Mouse (Mus musculus) liver, embryonic 15.5 days (tissue): ENCODE results near the gene Slc12a6. TPM values are rescaled to one million over a fixed set of nuclear protein-coding genes. Genes with fewer than 3 reads are reported as not detected.
"Not testable (repeated sequence)": the region's sequence is repeated elsewhere in the genome, so short reads cannot be mapped to it uniquely, and the experiment has no call there.

Source experiments
- ATAC-seq: fragments of 200-750 bp; cut with Nextera tagmentation; 2 replicates; pipeline ENCODE4 v1.8.0; 2017; ENCODE audit warnings: moderate number of reproducible peaks, mild to moderate bottlenecking, moderate library complexity; ENCODE audit not compliant: insufficient read depth
- H3K27ac ChIP-seq: fragments of 300-500 bp; sonication (generic); replicated peaks from 2 replicates; pipeline ENCODE4 v1.5.1; 2015; ENCODE audit warnings: mild to moderate bottlenecking, inconsistent platforms
- H3K27me3 ChIP-seq: fragments of 300-500 bp; sonication (generic); 2 replicates; pipeline ENCODE4 v1.6.1; 2015; ENCODE audit warnings: mild to moderate bottlenecking, inconsistent platforms
- H3K36me3 ChIP-seq: fragments of 300-500 bp; sonication (generic); replicated peaks from 2 replicates; pipeline ENCODE4 v1.6.1; 2015; ENCODE audit warnings: moderate library complexity, mild to moderate bottlenecking, inconsistent platforms
- H3K4me1 ChIP-seq: fragments of 300-500 bp; sonication (generic); replicated peaks from 2 replicates; pipeline ENCODE4 v1.6.1; 2015; ENCODE audit warnings: inconsistent platforms
- H3K4me2 ChIP-seq: fragments of 300-500 bp; sonication (generic); 2 replicates; pipeline ENCODE4 v1.6.1; 2015; ENCODE audit warnings: moderate library complexity, mild to moderate bottlenecking, inconsistent platforms
- H3K4me3 ChIP-seq: fragments of 300-500 bp; sonication (generic); replicated peaks from 2 replicates; pipeline ENCODE4 v1.5.1; 2015; ENCODE audit warnings: mild to moderate bottlenecking, inconsistent platforms
- H3K9ac ChIP-seq: fragments of 300-500 bp; sonication (generic); 2 replicates; pipeline ENCODE4 v1.6.1; 2015; ENCODE audit warnings: moderate library complexity, mild to moderate bottlenecking, inconsistent platforms
- H3K9me3 ChIP-seq: fragments of 300-500 bp; sonication (generic); replicated peaks from 2 replicates; pipeline ENCODE4 v1.6.1; 2016; ENCODE audit warnings: inconsistent platforms
- WGBS: fragments of 180-500 bp; shearing (Covaris S2); methylation state at CpG from one replicate; pipeline ENCODE4 v1.1.7; 2015; ENCODE audit warnings: mixed read lengths; ENCODE audit not compliant: insufficient replicate concordance; 5-methylcytosine and 5-hydroxymethylcytosine counted together
- polyA plus RNA-seq: library from polyadenylated mRNA; unstranded; fragments of >200 nt; fragmentation: Nextera tagmentation; extraction: Ambion mirVana; gene quantifications from 2 replicates; pipeline ENCODE4 v1.2.1, GENCODE M21; 2015

Gene Slc12a6
- polyA plus RNA-seq, 1 experiment from 2014 or later = 3.8 TPM

GRCm38 (mm10) chr2:112266242-112266592 lies 592 bp downstream of the Slc12a6 start, which contains the start of gene Gm21985:
Gene Gm21985 (plus strand): TSS chr2:112266314.
- no peaks in the 10 kb centered on the region for H3K27me3 ChIP-seq
- H3K27ac ChIP-seq = peak within 1 kb of the TSS; percentile 94
- H3K36me3 ChIP-seq = 0 out of 2 replicates have a peak, but pooled peaks cover 2% of the 10 kb centered on the region
- H3K4me3 ChIP-seq = peak within 1 kb of the TSS; percentile 86
- ATAC-seq = peak; percentile 51
- H3K9me3 ChIP-seq = no peaks in the 10 kb centered on the region
- H3K4me1 ChIP-seq = peaks cover 67% of the 10 kb centered on the region
- WGBS = under 1% methylated on average over 11 of the region's 11 CpGs
- H3K9ac ChIP-seq = peak within 1 kb of the TSS; percentile 94
- H3K4me2 ChIP-seq = peak within 1 kb of the TSS; percentile 83

DNA sequence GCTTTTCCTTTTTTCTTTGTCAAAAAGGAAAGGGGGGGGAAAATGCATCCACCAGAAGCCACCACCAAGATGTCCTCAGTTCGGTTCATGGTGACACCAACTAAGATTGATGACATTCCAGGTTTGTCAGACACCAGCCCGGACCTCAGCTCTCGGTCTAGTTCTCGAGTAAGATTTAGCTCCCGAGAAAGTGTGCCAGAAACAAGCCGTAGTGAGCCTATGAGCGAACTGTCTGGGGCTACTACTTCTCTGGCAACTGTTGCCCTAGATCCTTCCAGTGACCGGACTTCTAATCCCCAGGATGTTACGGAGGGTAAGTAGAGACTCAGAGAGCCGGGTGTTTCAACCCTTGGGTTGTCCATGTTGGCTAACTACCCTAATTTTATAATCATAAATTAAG lies 1.2 kb downstream of the Slc12a6 start:
- peaks cover 67% of the 10 kb centered on the region for H3K4me1 ChIP-seq
- H3K27me3 ChIP-seq = no peaks in the 10 kb centered on the region
- 0 out of 2 replicates have a peak, but pooled peaks cover 5% of the 10 kb centered on the region for H3K36me3 ChIP-seq
- peak overlapping the region; percentile 94 for H3K27ac ChIP-seq
- peak overlapping the region; percentile 94 for H3K9ac ChIP-seq
- ATAC-seq = no peak
- H3K4me2 ChIP-seq = peak overlapping the region; percentile 83
- 19% methylated on average over 10 of the region's 10 CpGs for WGBS
- peak overlapping the region; percentile 86 for H3K4me3 ChIP-seq
- no peaks in the 10 kb centered on the region for H3K9me3 ChIP-seq

GRCm38 (mm10) chr2:112267547-112268269 lies 2.1 kb downstream of the Slc12a6 start:
- ATAC-seq = no peak
- Histone ChIP-seq H3K9ac (peak overlapping the region; percentile 94; the same call in 1 of the 2 replicates), H3K27ac (peak overlapping the region; percentile 94), H3K9me3 (no peaks in the 10 kb centered on the region), H3K4me2 (peak overlapping the region; percentile 83), H3K4me3 (peak overlapping the region; percentile 86), H3K4me1 (peaks cover 65% of the 10 kb centered on the region), H3K36me3 (0 out of 2 replicates have a peak, but pooled peaks cover 5% of the 10 kb centered on the region), H3K27me3 (no peaks in the 10 kb centered on the region)
- WGBS = 17% methylated on average over 8 of the region's 8 CpGs

GRCm38 (mm10) chr2:112270011-112270410 lies 4.4 kb downstream of the Slc12a6 start:
- H3K4me1 ChIP-seq = peaks cover 55% of the 10 kb centered on the region
- no peak for ATAC-seq
- no peaks in the 10 kb centered on the region for H3K9me3 ChIP-seq
- 0 out of 2 replicates have a peak, but pooled peaks cover 5% of the 10 kb centered on the region for H3K36me3 ChIP-seq
- H3K4me2 ChIP-seq = no peak overlapping the region
- H3K27ac ChIP-seq = no peak overlapping the region
- H3K27me3 ChIP-seq = no peaks in the 10 kb centered on the region
- H3K9ac ChIP-seq = no peak overlapping the region
- WGBS = 54% methylated on average over 2 of the region's 2 CpGs
- H3K4me3 ChIP-seq = 0 out of 2 replicates have a peak overlapping the region, but pooled peaks have one; percentile 7

DNA sequence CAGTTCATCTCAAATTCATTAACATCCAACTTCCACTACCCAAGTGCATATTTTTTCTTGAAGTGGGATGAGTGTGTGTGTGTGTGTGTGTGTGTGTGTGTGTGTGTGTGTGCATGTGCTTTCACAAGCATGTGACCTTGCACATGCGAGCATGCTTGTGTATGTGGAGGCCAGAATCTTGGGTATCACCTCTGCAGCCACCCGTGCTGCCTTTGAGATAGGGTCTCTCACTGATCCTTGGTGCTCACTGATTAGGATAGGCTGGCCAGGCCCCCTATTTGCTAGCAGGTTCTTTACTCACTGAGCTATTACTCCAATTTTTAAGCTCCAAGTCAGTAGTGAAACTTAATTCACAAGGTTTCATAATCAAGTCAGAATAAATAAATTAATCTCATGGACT lies 7.3 kb downstream of the Slc12a6 start:
- 0 out of 2 replicates have a peak, but pooled peaks cover 5% of the 10 kb centered on the region for H3K36me3 ChIP-seq
- peak; percentile 78 for ATAC-seq
- H3K9ac ChIP-seq = no peak overlapping the region
- H3K27ac ChIP-seq = no peak overlapping the region; the same call in 1 of the 2 replicates
- no peaks in the 10 kb centered on the region for H3K27me3 ChIP-seq
- H3K4me3 ChIP-seq = no peak overlapping the region
- 25% methylated on average over 2 of the region's 2 CpGs for WGBS
- H3K4me2 ChIP-seq = no peak overlapping the region
- peaks cover 35% of the 10 kb centered on the region for H3K4me1 ChIP-seq
- no peaks in the 10 kb centered on the region for H3K9me3 ChIP-seq

DNA sequence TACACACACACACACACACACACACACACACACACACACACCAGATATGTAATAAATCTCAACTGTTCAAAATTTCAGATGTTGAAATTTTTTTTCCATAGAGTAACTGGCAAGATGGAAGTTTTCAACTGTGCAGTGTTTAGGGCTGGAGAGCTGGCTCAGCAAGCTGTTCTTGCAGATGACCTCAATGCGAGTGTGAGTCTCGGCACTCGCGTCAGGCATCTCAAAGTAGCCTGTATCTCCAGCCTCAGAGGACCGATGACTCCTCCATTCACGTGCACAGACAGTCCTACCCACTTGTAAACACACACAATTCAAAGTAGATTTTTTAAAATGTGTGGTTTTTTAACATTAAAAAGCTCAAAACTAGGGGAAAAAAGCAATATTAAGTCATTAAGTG lies 7.8 kb downstream of the Slc12a6 start:
- 0 out of 2 replicates have a peak, but pooled peaks cover 5% of the 10 kb centered on the region for H3K36me3 ChIP-seq
- H3K9ac ChIP-seq = no peak overlapping the region
- no peaks in the 10 kb centered on the region for H3K9me3 ChIP-seq
- no peaks in the 10 kb centered on the region for H3K27me3 ChIP-seq
- no peak overlapping the region for H3K4me3 ChIP-seq
- no peak overlapping the region for H3K4me2 ChIP-seq
- no peak overlapping the region for H3K27ac ChIP-seq
- peaks cover 32% of the 10 kb centered on the region for H3K4me1 ChIP-seq
- 86% methylated on average over 6 of the region's 6 CpGs for WGBS
- ATAC-seq = no peak

DNA sequence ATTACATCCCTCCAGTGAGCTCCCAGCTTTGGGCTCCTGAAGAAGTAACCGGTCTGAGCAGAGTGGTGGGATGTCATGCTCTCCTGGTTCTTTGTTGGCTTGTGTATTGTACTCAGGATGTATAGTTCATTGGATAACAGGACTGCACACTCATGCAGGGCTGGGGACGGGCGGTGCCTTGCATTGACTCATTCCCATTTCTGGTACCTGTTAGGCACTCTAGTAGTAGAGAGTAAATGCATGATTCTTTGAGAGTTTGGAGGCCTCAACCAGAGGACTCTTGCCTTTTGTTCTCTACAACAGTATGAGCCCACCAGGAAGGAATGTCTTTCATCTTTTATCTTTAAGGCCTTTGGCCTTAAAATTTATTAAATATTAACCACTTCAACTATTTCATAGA lies 11.2 kb downstream of the Slc12a6 start:
- no peak overlapping the region for H3K9ac ChIP-seq
- 82% methylated on average over 3 of the region's 3 CpGs for WGBS
- H3K4me2 ChIP-seq = no peak overlapping the region
- peaks cover 16% of the 10 kb centered on the region for H3K4me1 ChIP-seq
- H3K27me3 ChIP-seq = no peaks in the 10 kb centered on the region
- ATAC-seq = no peak
- H3K9me3 ChIP-seq = no peaks in the 10 kb centered on the region
- H3K27ac ChIP-seq = no peak overlapping the region
- H3K36me3 ChIP-seq = no peaks in the 10 kb centered on the region
- H3K4me3 ChIP-seq = no peak overlapping the region

DNA sequence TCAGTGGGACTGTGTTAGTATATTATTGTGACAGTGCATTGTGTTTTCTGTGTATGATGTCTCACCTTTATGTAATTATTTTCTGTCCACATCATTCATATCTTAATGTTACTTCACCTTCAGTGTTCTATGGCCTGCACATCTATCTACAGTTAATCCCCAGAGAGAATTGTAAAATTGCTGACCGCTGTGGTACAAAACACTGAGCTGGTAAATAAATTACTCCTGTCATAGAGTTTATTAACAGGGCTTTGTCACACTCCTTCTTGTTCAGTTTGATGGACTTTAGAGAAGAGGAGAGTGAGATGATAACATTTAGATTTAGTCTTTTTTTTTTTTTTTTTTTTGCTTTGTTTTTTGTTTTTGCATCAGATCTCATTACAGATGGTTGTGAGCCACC lies 17.2 kb downstream of the Slc12a6 start:
- no peak for ATAC-seq
- no peaks in the 10 kb centered on the region for H3K36me3 ChIP-seq
- no peaks in the 10 kb centered on the region for H3K9me3 ChIP-seq
- no peak overlapping the region for H3K4me2 ChIP-seq
- H3K4me3 ChIP-seq = no peak overlapping the region
- H3K27ac ChIP-seq = no peak overlapping the region
- peaks cover 19% of the 10 kb centered on the region for H3K4me1 ChIP-seq
- WGBS = 93% methylated on average over 1 of the region's 1 CpGs
- H3K9ac ChIP-seq = no peak overlapping the region
- no peaks in the 10 kb centered on the region for H3K27me3 ChIP-seq

DNA sequence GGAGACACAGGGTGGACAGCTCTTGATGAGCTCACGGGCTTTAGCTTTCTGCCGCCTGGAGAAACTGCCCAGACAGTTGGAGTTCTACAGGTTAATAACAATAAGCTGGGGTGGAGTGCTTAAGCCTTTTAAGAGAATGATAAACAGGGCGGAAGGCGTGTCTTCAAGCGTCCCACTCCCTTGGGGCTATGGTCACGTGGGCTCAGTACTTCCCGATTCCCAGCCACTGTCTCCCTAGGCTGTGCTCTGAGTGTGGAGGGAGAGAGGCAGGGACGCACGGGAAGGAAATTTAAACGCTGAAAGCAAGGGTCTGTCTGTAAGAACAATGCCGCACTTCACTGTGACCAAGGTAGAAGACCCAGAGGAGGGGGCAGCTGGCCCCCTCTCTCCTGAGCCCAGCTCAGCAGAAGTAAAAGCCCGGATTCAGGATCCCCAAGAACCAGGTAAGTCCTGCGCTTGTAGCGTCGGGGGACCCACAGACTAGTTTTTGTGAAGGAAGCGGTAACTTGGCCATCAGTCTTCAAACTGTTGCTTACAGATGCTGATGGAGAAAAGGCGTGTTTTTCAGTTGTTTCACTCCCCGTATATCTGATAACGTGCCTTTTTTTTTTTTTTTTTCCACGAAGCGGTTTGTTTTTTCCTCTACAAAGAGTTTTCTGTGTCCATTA lies 18.9 kb downstream of the Slc12a6 start:
- under 1% methylated on average over 21 of the region's 21 CpGs for WGBS

GRCm38 (mm10) chr2:112285031-112285390 lies 19.4 kb downstream of the Slc12a6 start:
- no peaks in the 10 kb centered on the region for H3K36me3 ChIP-seq
- H3K9me3 ChIP-seq = no peaks in the 10 kb centered on the region
- H3K4me1 ChIP-seq = peaks cover 19% of the 10 kb centered on the region
- H3K27me3 ChIP-seq = no peaks in the 10 kb centered on the region
- H3K4me3 ChIP-seq = peak overlapping the region; percentile 64
- H3K27ac ChIP-seq = peak overlapping the region; percentile 54; the same call in 1 of the 2 replicates
- WGBS = 49% methylated on average over 6 of the region's 6 CpGs
- ATAC-seq = no peak
- H3K4me2 ChIP-seq = peak overlapping the region; percentile 89
- 0 out of 2 replicates have a peak overlapping the region, but pooled peaks have one; percentile 61 for H3K9ac ChIP-seq

More for the DNA sequence above, 18.9 kb downstream of the Slc12a6 start:
- Histone ChIP-seq H3K9me3 (no peaks in the 10 kb centered on the region), H3K4me3 (peak overlapping the region; percentile 64), H3K27me3 (no peaks in the 10 kb centered on the region), H3K4me1 (peaks cover 19% of the 10 kb centered on the region), H3K36me3 (no peaks in the 10 kb centered on the region), H3K4me2 (peak overlapping the region; percentile 89), H3K27ac (peak overlapping the region; percentile 54), H3K9ac (peak overlapping the region; percentile 61)
- peak; percentile 90 for ATAC-seq

- 89% methylated on average over 1 of the region's 1 CpGs for WGBS
- not testable (repeated sequence) for H3K36me3 ChIP-seq, ATAC-seq, H3K4me2 ChIP-seq, H3K27me3 ChIP-seq, H3K9me3 ChIP-seq, H3K27ac ChIP-seq, H3K4me3 ChIP-seq, H3K9ac ChIP-seq
- H3K4me1 ChIP-seq = peaks cover 19% of the 10 kb centered on the region
Observed at GRCm38 (mm10) chr2:112286062-112286461, 20.4 kb downstream of the Slc12a6 start.
